8 mouse cellular contexts compared by ENCODE assay signal in the genomic region with DNA sequence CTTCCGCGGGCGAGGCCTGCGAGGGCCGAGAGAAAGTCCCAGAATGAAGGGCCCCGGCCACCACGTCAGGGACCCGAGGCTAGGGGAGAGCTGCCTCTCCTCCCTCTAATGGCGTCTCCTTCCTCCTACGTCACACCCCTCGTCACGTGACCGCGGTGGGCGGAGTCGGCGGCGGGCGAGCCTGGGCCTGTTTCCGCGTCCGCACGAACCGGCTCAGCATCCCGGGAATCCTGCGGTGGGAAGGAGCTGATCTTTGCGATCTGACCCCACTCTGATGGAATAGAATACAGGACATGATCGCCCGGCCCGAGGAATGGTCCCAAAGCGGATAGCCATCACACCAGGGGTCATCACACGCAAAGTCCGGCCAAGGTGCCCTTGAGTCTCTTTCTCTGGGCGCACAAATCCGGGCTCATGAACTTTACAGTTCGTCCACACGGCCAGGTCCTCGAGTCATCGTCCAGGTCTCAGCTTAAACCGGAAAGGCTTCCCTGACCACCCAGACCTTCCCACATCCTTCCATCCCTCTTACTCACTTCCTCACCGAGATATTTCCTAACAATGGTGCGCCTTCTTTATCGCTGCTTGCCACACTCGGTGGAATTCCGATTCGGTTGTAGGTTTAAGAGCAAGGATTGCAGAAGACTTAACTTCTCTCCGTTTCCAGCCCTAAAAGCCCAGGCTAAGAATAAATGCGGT. TPM values are rescaled to one million over a fixed set of nuclear protein-coding genes. Genes with fewer than 3 reads are reported as not detected.
DNase-seq lines count a peak whose midpoint lies in the region; ATAC-seq and TF ChIP-seq lines count a peak whose summit lies in the region.

Gene Rab21, minus strand, starts transcription at position 122 of the 699 bp plus-strand sequence.

- peak within 1 kb of the TSS; percentile 51 for H3K4me3 ChIP-seq in cortical plate, adult 2 months (ENCODE audit: insufficient read depth, low read length)

- peak within 1 kb of the TSS; percentile 89 for H3K27ac ChIP-seq in cortical plate, adult 2 months (ENCODE audit: insufficient read depth, low read length)

- TF ChIP-seq CTCF in cortical plate, adult 2 months (IDR thresholded peaks at IDR 0.05; ENCODE audit: extremely low read depth, insufficient read depth, low read length): no peak

- peak; percentile 99 for TF ChIP-seq POLR2A in cortical plate, adult 2 months (IDR thresholded peaks at IDR 0.05; ENCODE audit: extremely low read depth, insufficient read depth, low read length)

- H3K4me1 ChIP-seq in cortical plate, adult 2 months (ENCODE audit: control insufficient read depth, insufficient read depth, low read length): peaks cover 4% of the 10 kb centered on the region

- DNase-seq in gastrocnemius, postnatal 10 days: peak; percentile 100
- peak; percentile 96 for DNase-seq in induced T-regulatory cell, adult 2 months (ENCODE audit: low read depth)
- peak; percentile 84 to 97 for DNase-seq in left cerebral cortex, adult 9 months (ENCODE audit: low spot score in 2 of 2)
- DNase-seq in right cerebral cortex, postnatal 14 days: peak; percentile 98
- peak; percentile 98 to 99 for DNase-seq in urinary bladder, postnatal 36 days (ENCODE audit: low spot score in 2 of 2)

- ATAC-seq in activated CD4-positive, CD25-positive, alpha-beta regulatory T cell, adult 4 months: peak; percentile 57
- ATAC-seq in megakaryocyte progenitor cell, adult 5-6 weeks (replicated peaks; ENCODE audit: poor library complexity): peak; percentile 67

RNA-seq across cellular contexts. Expression of gene Rab21, which starts in this region (rescaled TPM):
- 10 to 100 TPM; 21.3 to 26.2 TPM for polyA plus RNA-seq in activated CD4-positive, CD25-positive, alpha-beta regulatory T cell, adult 4 months (2017; shearing (Covaris generic))
- polyA plus RNA-seq in cortical plate, adult 2 months (2012; rRNA removed): 40.8 and 41.1 TPM in 2 replicates
- 10 to 100 TPM; 30.1 to 31.4 TPM for total RNA-seq in gastrocnemius, postnatal 10 days (2021)
- total RNA-seq in megakaryocyte progenitor cell, adult 5-6 weeks (2015): 94.3 and 102 TPM in 2 replicates
- total RNA-seq in megakaryocyte progenitor cell, adult 5-6 weeks (2017): 46.5 and 49.5 TPM in 2 replicates

Comparison
In these comparisons a context has a peak if more than half of its experiments do, and no peak if none do; other contexts are left out.
1. Peak in every context shown above with its lines: DNase-seq, ATAC-seq, H3K4me3 ChIP-seq and H3K27ac ChIP-seq.